In the genomic region with DNA sequence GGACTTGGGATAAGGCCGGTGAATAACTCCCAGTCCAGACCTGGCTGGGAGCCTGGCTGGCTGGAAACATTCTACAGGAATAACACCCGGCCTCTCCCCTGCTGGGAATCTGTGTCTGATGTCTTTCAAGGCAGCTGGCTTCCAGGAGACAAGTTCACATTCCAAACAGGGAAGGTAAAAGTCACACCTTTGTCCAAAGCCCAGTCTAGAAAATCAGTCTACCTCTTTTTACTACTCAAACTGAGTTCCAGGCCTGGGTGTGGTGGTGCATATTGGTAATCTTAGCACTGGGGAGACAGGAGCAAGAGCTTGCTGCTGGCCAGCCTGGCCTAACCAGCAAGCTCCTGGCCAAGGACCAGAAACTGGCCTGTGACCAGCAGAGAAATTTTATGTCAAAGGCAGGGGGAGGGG, we compare ENCODE assay signal across 10 mouse cellular contexts. TPM values are rescaled to one million over a fixed set of nuclear protein-coding genes. Genes with fewer than 3 reads are reported as not detected.
DNase-seq lines count a peak whose midpoint lies in the region; ATAC-seq and TF ChIP-seq lines count a peak whose summit lies in the region.
"Had no signal": no experiment of that assay in that cellular context is flagged by ENCODE, and none has a peak within 500 bp of the region (broad histone marks: within the 10 kb centered on the region; RNA-seq: fewer than 3 reads in every experiment).

No protein-coding gene starts in this region.

- WGBS in limb, embryonic 12.5 days = 15% methylated on average over 2 of the region's 2 CpGs
- 36% methylated on average over 2 of the region's 2 CpGs for WGBS in limb, embryonic 10.5 days
- 19% methylated on average over 2 of the region's 2 CpGs for WGBS in limb, embryonic 14.5 days
- WGBS in kidney, embryonic 16.5 days = 44% methylated on average over 2 of the region's 2 CpGs

- no peak overlapping the region for H3K4me3 ChIP-seq in limb, embryonic 12.5 days (replicated peaks)
- no peak overlapping the region for H3K4me3 ChIP-seq in limb, embryonic 10.5 days
- no peak overlapping the region for H3K4me3 ChIP-seq in brown adipose tissue, adult 24 weeks (ENCODE audit: insufficient read depth, low read depth, low read length)
- no peak overlapping the region for H3K4me3 ChIP-seq in limb, embryonic 14.5 days (replicated peaks; ENCODE audit: low read length)
- H3K4me3 ChIP-seq in kidney, embryonic 16.5 days (ENCODE audit: low read length) = no peak overlapping the region
- H3K4me3 ChIP-seq: forebrain, embryonic 10.5 days; liver, embryonic 13.5 days had no signal

- H3K4me2 ChIP-seq in limb, embryonic 12.5 days = no peak overlapping the region
- H3K4me2 ChIP-seq in limb, embryonic 14.5 days (replicated peaks; ENCODE audit: low read depth, low read length, severe bottlenecking) = no peak overlapping the region
- H3K4me2 ChIP-seq in kidney, embryonic 16.5 days (replicated peaks; ENCODE audit: low read depth, low read length) = no peak overlapping the region
- H3K4me2 ChIP-seq: liver, embryonic 13.5 days had no signal

- ATAC-seq in limb, embryonic 12.5 days (ENCODE audit: insufficient number of reproducible peaks, insufficient read depth, low FRiP score, low TSS enrichment, low read depth) = no peak
- ATAC-seq in limb, embryonic 14.5 days (ENCODE audit: low FRiP score, low read depth) = peak; percentile 65
- no peak for ATAC-seq in kidney, embryonic 16.5 days (ENCODE audit: low FRiP score, low TSS enrichment)

- no peaks in the 10 kb centered on the region for H3K36me3 ChIP-seq in limb, embryonic 12.5 days
- H3K36me3 ChIP-seq in limb, embryonic 10.5 days = no peaks in the 10 kb centered on the region
- H3K36me3 ChIP-seq in limb, embryonic 14.5 days (ENCODE audit: control insufficient read depth, insufficient read depth, low read length) = no peaks in the 10 kb centered on the region
- H3K36me3 ChIP-seq in kidney, embryonic 16.5 days (ENCODE audit: insufficient read depth, low read length) = no peaks in the 10 kb centered on the region
- H3K36me3 ChIP-seq: forebrain, embryonic 10.5 days; liver, embryonic 13.5 days had no signal

- DNase-seq in limb, embryonic 10.5 days (ENCODE audit: low spot score) = no peak
- DNase-seq in fibroblast of lung, adult 2 months (ENCODE audit: low read depth) = peak; percentile 89
- DNase-seq in limb, embryonic 14.5 days (ENCODE audit: low spot score) = peak; percentile 75
- DNase-seq in retina, embryonic 14.5 days (ENCODE audit: low spot score) = no peak
- DNase-seq: kidney, adult 18-20 months; liver, embryonic 13.5 days had no signal

- TF ChIP-seq POLR2A in limb, embryonic 14.5 days (IDR thresholded peaks at IDR 0.05; ENCODE audit: borderline replicate concordance, extremely low read depth, insufficient read depth, insufficient read length) = no peak

- H3K9ac ChIP-seq in limb, embryonic 12.5 days (replicated peaks) = no peak overlapping the region
- H3K9ac ChIP-seq in limb, embryonic 14.5 days (ENCODE audit: low read depth, low read length, severe bottlenecking) = no peak overlapping the region; the same call in 1 of the 2 replicates
- no peak overlapping the region for H3K9ac ChIP-seq in kidney, embryonic 16.5 days (replicated peaks; ENCODE audit: low read length)
- H3K9ac ChIP-seq: liver, embryonic 13.5 days had no signal

- H3K27me3 ChIP-seq in limb, embryonic 12.5 days = no peaks in the 10 kb centered on the region
- H3K27me3 ChIP-seq in limb, embryonic 10.5 days (ENCODE audit: low read depth, poor library complexity, severe bottlenecking) = no peaks in the 10 kb centered on the region
- no peaks in the 10 kb centered on the region for H3K27me3 ChIP-seq in limb, embryonic 14.5 days (ENCODE audit: control insufficient read depth, insufficient read depth, low read length)
- H3K27me3 ChIP-seq in kidney, embryonic 16.5 days (ENCODE audit: insufficient read depth, low read length) = no peaks in the 10 kb centered on the region
- H3K27me3 ChIP-seq: liver, embryonic 13.5 days had no signal

- peak overlapping the region; percentile 50 for H3K27ac ChIP-seq in limb, embryonic 12.5 days
- no peak overlapping the region for H3K27ac ChIP-seq in limb, embryonic 10.5 days
- H3K27ac ChIP-seq in brown adipose tissue, adult 24 weeks (replicated peaks; ENCODE audit: low read depth, low read length) = peak overlapping the region; percentile 29; the same call in 1 of the 2 replicates
- H3K27ac ChIP-seq in limb, embryonic 14.5 days (replicated peaks; ENCODE audit: low read depth, low read length) = peak overlapping the region; percentile 58; the same call in 1 of the 2 replicates
- no peak overlapping the region for H3K27ac ChIP-seq in kidney, embryonic 16.5 days (ENCODE audit: low read length)
- H3K27ac ChIP-seq: forebrain, embryonic 10.5 days; liver, embryonic 13.5 days had no signal

- H3K4me1 ChIP-seq in limb, embryonic 12.5 days (replicated peaks) = peaks cover 17% of the 10 kb centered on the region; the same call in 1 of the 2 replicates
- peaks cover 21% of the 10 kb centered on the region for H3K4me1 ChIP-seq in limb, embryonic 10.5 days
- peaks cover 6% of the 10 kb centered on the region; the same call in 1 of the 2 replicates for H3K4me1 ChIP-seq in brown adipose tissue, adult 24 weeks (ENCODE audit: control insufficient read depth, insufficient read depth, insufficient read length, low read length)
- peaks cover 8% of the 10 kb centered on the region; the same call in 1 of the 2 replicates for H3K4me1 ChIP-seq in limb, embryonic 14.5 days (ENCODE audit: control insufficient read depth, insufficient read depth, low read length)
- H3K4me1 ChIP-seq in kidney, embryonic 16.5 days (ENCODE audit: insufficient read depth, low read length) = no peaks in the 10 kb centered on the region
- H3K4me1 ChIP-seq: liver, embryonic 13.5 days had no signal

- no peaks in the 10 kb centered on the region for H3K9me3 ChIP-seq in limb, embryonic 12.5 days
- no peaks in the 10 kb centered on the region for H3K9me3 ChIP-seq in limb, embryonic 10.5 days (replicated peaks)
- no peaks in the 10 kb centered on the region for H3K9me3 ChIP-seq in limb, embryonic 14.5 days (ENCODE audit: control insufficient read depth, low read length)
- no peaks in the 10 kb centered on the region for H3K9me3 ChIP-seq in kidney, embryonic 16.5 days (ENCODE audit: low read length)
- H3K9me3 ChIP-seq: forebrain, embryonic 10.5 days; liver, embryonic 13.5 days had no signal

RNA-seq across cellular contexts. Expression of gene Fxyd6, which starts 7.9 kb away (rescaled TPM):
- polyA plus RNA-seq in limb, embryonic 12.5 days (2016; fragmentation: Nextera tagmentation; extraction: Ambion mirVana) = 119 and 126 TPM in 2 replicates
- 97.6 and 110 TPM in 2 replicates for polyA plus RNA-seq in limb, embryonic 10.5 days (2016; fragmentation: Nextera tagmentation; extraction: Ambion mirVana)
- polyA plus RNA-seq in brown adipose tissue, adult 24 weeks (2012; ENCODE audit: insufficient read depth, insufficient read length, missing spikeins) = 2.3 and 5.2 TPM in 2 replicates
- polyA plus RNA-seq in limb, embryonic 14.5 days (2012; rRNA removed) = 97.4 and 120 TPM in 2 replicates
- 82.7 and 94.3 TPM in 2 replicates for polyA plus RNA-seq in limb, embryonic 14.5 days (2014; fragmentation: Nextera tagmentation; extraction: Ambion mirVana)
- 184 and 189 TPM in 2 replicates for polyA plus RNA-seq in kidney, embryonic 16.5 days (2015; fragmentation: Nextera tagmentation; extraction: Ambion mirVana)

RNA-seq across cellular contexts. Expression of gene Fxyd2, which starts 37.4 kb away (rescaled TPM):
- 1.9 and 2.2 TPM in 2 replicates for polyA plus RNA-seq in limb, embryonic 12.5 days (2016; fragmentation: Nextera tagmentation; extraction: Ambion mirVana)
- polyA plus RNA-seq in limb, embryonic 10.5 days (2016; fragmentation: Nextera tagmentation; extraction: Ambion mirVana) = 0.69 and 0.84 TPM in 2 replicates
- 2.8 and 15.3 TPM in 2 replicates for polyA plus RNA-seq in brown adipose tissue, adult 24 weeks (2012; ENCODE audit: insufficient read depth, insufficient read length, missing spikeins)
- polyA plus RNA-seq in limb, embryonic 14.5 days (2012; rRNA removed) = 6.0 and 8.5 TPM in 2 replicates
- polyA plus RNA-seq in limb, embryonic 14.5 days (2014; fragmentation: Nextera tagmentation; extraction: Ambion mirVana) = 6.1 and 7.6 TPM in 2 replicates
- 746 and 828 TPM in 2 replicates for polyA plus RNA-seq in kidney, embryonic 16.5 days (2015; fragmentation: Nextera tagmentation; extraction: Ambion mirVana)

RNA-seq across cellular contexts. Expression of gene Tmprss13, which starts 43.2 kb away (rescaled TPM):
- 0.51 and 0.72 TPM in 2 replicates for polyA plus RNA-seq in limb, embryonic 12.5 days (2016; fragmentation: Nextera tagmentation; extraction: Ambion mirVana)
- polyA plus RNA-seq in limb, embryonic 10.5 days (2016; fragmentation: Nextera tagmentation; extraction: Ambion mirVana) = 0.51 and 0.95 TPM in 2 replicates
- polyA plus RNA-seq in brown adipose tissue, adult 24 weeks (2012; ENCODE audit: insufficient read depth, insufficient read length, missing spikeins) = not detected in 2 replicates
- 2.0 and 2.5 TPM in 2 replicates for polyA plus RNA-seq in limb, embryonic 14.5 days (2012; rRNA removed)
- 5.5 and 5.9 TPM in 2 replicates for polyA plus RNA-seq in limb, embryonic 14.5 days (2014; fragmentation: Nextera tagmentation; extraction: Ambion mirVana)
- polyA plus RNA-seq in kidney, embryonic 16.5 days (2015; fragmentation: Nextera tagmentation; extraction: Ambion mirVana) = 0.33 and 0.36 TPM in 2 replicates
- polyA plus RNA-seq: forebrain, embryonic 10.5 days; liver, embryonic 13.5 days had no signal

Comparison
In these comparisons a context has a peak if more than half of its experiments do, and no peak if none do; other contexts are left out.
1. H3K27ac ChIP-seq: peak in limb, embryonic 12.5 days (single experiment), brown adipose tissue, adult 24 weeks (single experiment) and limb, embryonic 14.5 days (single experiment); none in limb, embryonic 10.5 days (single experiment) and kidney, embryonic 16.5 days (single experiment).
2. DNase-seq: peak in fibroblast of lung, adult 2 months (single experiment) and limb, embryonic 14.5 days (single experiment); none in limb, embryonic 10.5 days (single experiment) and retina, embryonic 14.5 days (single experiment).
3. RNA of gene Fxyd6, which starts 7.9 kb away (polyA plus RNA-seq): 184 to 189 TPM in kidney, embryonic 16.5 days, 119 to 126 TPM in limb, embryonic 12.5 days, 97.6 to 110 TPM in limb, embryonic 10.5 days and 82.7 to 120 TPM in limb, embryonic 14.5 days; 2.3 to 5.2 TPM in brown adipose tissue, adult 24 weeks; every median in the first group is over 10 times any median in the second.
4. RNA of gene Fxyd2, which starts 37.4 kb away (polyA plus RNA-seq): 746 to 828 TPM in kidney, embryonic 16.5 days; 2.8 to 15.3 TPM in brown adipose tissue, adult 24 weeks, 6.0 to 8.5 TPM in limb, embryonic 14.5 days, 1.9 to 2.2 TPM in limb, embryonic 12.5 days and 0.69 to 0.84 TPM in limb, embryonic 10.5 days; every median in the first group is over 10 times any median in the second.